Mouse (Mus musculus) layer of hippocampus, adult 2 months (tissue): ENCODE measurements around the gene Mcam. TPM values are rescaled to one million over a fixed set of nuclear protein-coding genes. Genes with fewer than 3 reads are reported as not detected.
"Not testable (repeated sequence)": the region's sequence is repeated elsewhere in the genome, so short reads cannot be mapped to it uniquely, and the experiment has no call there.

Experiments
- DNase-seq, 2 experiments: peaks; one replicate each; pipeline ENCODE4 v3.0.0; 2022; ENCODE audit warnings: low spot score in 2 of 2
- H3K27ac ChIP-seq: fragments of 200-600 bp; 2 replicates; pipeline ENCODE4 v1.8.1; 2022
- H3K4me3 ChIP-seq: fragments of 200-600 bp; 2 replicates; pipeline ENCODE4 v1.8.1; 2022; ENCODE audit warnings: mild to moderate bottlenecking
- CTCF ChIP-seq: fragments of 200-600 bp; conservative IDR thresholded peaks from 2 replicates; pipeline ENCODE4 v1.8.1; 2022; ENCODE audit warnings: antibody characterized with exemption, mild to moderate bottlenecking, moderate library complexity
- total RNA-seq, 2 experiments: library from RNA; stranded (reverse); gene quantifications; 2 replicates each; pipeline ENCODE4 v1.2.3; 2021

Gene Mcam
- total RNA-seq, 2 experiments from 2014 or later, result 10.1 to 15.9 TPM

GRCm38 (mm10) chr9:44096536-44096935 is 37.7 kb upstream of the Mcam start:
- no peak for TF ChIP-seq CTCF
- no peak overlapping the region for H3K4me3 ChIP-seq
- DNase-seq, result peak; percentile 54 to 76
- H3K27ac ChIP-seq, result peak overlapping the region; percentile 93

GRCm38 (mm10) chr9:44101490-44101889 is 32.8 kb upstream of the Mcam start, which contains the start of gene Mfrp:
Gene Mfrp (plus strand): TSS chr9:44101729.
- no peak within 1 kb of the TSS for H3K27ac ChIP-seq
- TF ChIP-seq CTCF, result no peak
- DNase-seq, result no peak
- H3K4me3 ChIP-seq, result no peak within 1 kb of the TSS

- DNase-seq, result no peak
- TF ChIP-seq CTCF, result no peak
- H3K27ac ChIP-seq, result no peak overlapping the region
- no peak overlapping the region for H3K4me3 ChIP-seq
Observed at GRCm38 (mm10) chr9:44104881-44105280, 29.4 kb upstream of the Mcam start.

GRCm38 (mm10) chr9:44105781-44106180 is 28.5 kb upstream of the Mcam start:
- no peak for TF ChIP-seq CTCF
- Histone ChIP-seq H3K4me3 (no peak overlapping the region), H3K27ac (no peak overlapping the region; the same call in 1 of the 2 replicates)
- no peak for DNase-seq

- peak overlapping the region; percentile 83; the same call in 1 of the 2 replicates for H3K27ac ChIP-seq
- no peak for DNase-seq
- no peak for TF ChIP-seq CTCF
- H3K4me3 ChIP-seq, result no peak overlapping the region
Observed at GRCm38 (mm10) chr9:44106182-44106581, 28.1 kb upstream of the Mcam start.

- Histone ChIP-seq H3K27ac (peak overlapping the region; percentile 83), H3K4me3 (no peak overlapping the region; the same call in 1 of the 2 replicates)
- no peak for TF ChIP-seq CTCF
- DNase-seq, result no peak
Observed at GRCm38 (mm10) chr9:44106596-44106995, 27.7 kb upstream of the Mcam start.

- Histone ChIP-seq H3K27ac (peak within 1 kb of the TSS; percentile 83), H3K4me3 (peak within 1 kb of the TSS; percentile 17)
- DNase-seq, result peak; percentile 65 to 80
Observed at GRCm38 (mm10) chr9:44107110-44107509, 27.2 kb upstream of the Mcam start, which contains the start of gene C1qtnf5. Gene C1qtnf5 (plus strand): TSS chr9:44107245.

GRCm38 (mm10) chr9:44107557-44108179 is 26.6 kb upstream of the Mcam start:
- DNase-seq, result peak in 1 of 2 experiments; percentile 64
- peak overlapping the region; percentile 83 for H3K27ac ChIP-seq
- peak; percentile 78 for TF ChIP-seq CTCF
- peak overlapping the region; percentile 17 for H3K4me3 ChIP-seq

More at GRCm38 (mm10) chr9:44107110-44107509, 27.2 kb upstream of the Mcam start, which contains the start of gene C1qtnf5:
- no peak for TF ChIP-seq CTCF

- Histone ChIP-seq H3K27ac (peak overlapping the region; percentile 83; the same call in 1 of the 2 replicates), H3K4me3 (peak overlapping the region; percentile 17)
- TF ChIP-seq CTCF, result no peak
- DNase-seq, result no peak
Observed at GRCm38 (mm10) chr9:44108269-44109055, 25.8 kb upstream of the Mcam start.

GRCm38 (mm10) chr9:44109360-44110095 is 24.7 kb upstream of the Mcam start:
- peak overlapping the region; percentile 32; the same call in 1 of the 2 replicates for H3K27ac ChIP-seq
- peak overlapping the region; percentile 17; the same call in 1 of the 2 replicates for H3K4me3 ChIP-seq
- DNase-seq, result peak; percentile 77 to 86
- TF ChIP-seq CTCF, result peak; percentile 92

GRCm38 (mm10) chr9:44111909-44112308 is 22.4 kb upstream of the Mcam start:
- H3K27ac ChIP-seq, DNase-seq, H3K4me3 ChIP-seq: not testable (repeated sequence)

GRCm38 (mm10) chr9:44113105-44113789 is 21.0 kb upstream of the Mcam start, which contains the start of the genes Gm49380 and Rnf26:
Gene Gm49380 (minus strand): TSS chr9:44113500.
Gene Rnf26 (minus strand): TSS chr9:44113517.
- DNase-seq, result peak; percentile 94 to 98
- Histone ChIP-seq H3K4me3 (peak within 1 kb of the TSS; percentile 65), H3K27ac (peak within 1 kb of the TSS; percentile 76)
- TF ChIP-seq CTCF, result no peak
